Mouse (Mus musculus) Patski (cell line): ENCODE results near the gene Gm28047. TPM values are rescaled to one million over a fixed set of nuclear protein-coding genes. Genes with fewer than 3 reads are reported as not detected.

Experiments used
- ATAC-seq: fragments of 100-300 bp; one replicate; pipeline ENCODE4 v1.8.0; 2021
- CTCF ChIA-PET: fragments of 350-600 bp; sonication (Branson Sonifier 250); formaldehyde crosslinking; loops from one replicate; lab custom pipeline; 2022; ENCODE audit warnings: inconsistent platforms; lab: Charles Lee
- POLR2A ChIA-PET: fragments of 350-600 bp; sonication (Branson Sonifier 250); formaldehyde crosslinking; loops from one replicate; lab custom pipeline; 2022; ENCODE audit warnings: antibody characterized with exemption, inconsistent platforms; lab: Charles Lee
- DNase-seq: peaks from one replicate; pipeline ENCODE4 v3.0.0-alpha.2; 2011; ENCODE audit warnings: low read depth, low spot score
- H3K27me3 ChIP-seq: fragments of 371-371 bp; one replicate; pipeline ENCODE4 v1.5.1; 2021
- CTCF ChIP-seq: fragments of 100-300 bp; IDR thresholded peaks from one replicate; pipeline ENCODE4 v1.5.1; 2021
- in situ Hi-C: fragments of 300-500 bp; cut with MboI; formaldehyde crosslinking; loops from 3 replicates; pipeline ENCODE4 v1.11.1; 2018; ENCODE audit warnings: low pct_unique_long_range_greater_than_20kb, mixed read lengths
- polyA plus RNA-seq: library from polyadenylated mRNA; unstranded; gene quantifications from one replicate; pipeline ENCODE4 v1.2.3, GENCODE M21; 2021

Gm28047 gene
- polyA plus RNA-seq, 1 experiment from 2014 or later: not detected

DNA sequence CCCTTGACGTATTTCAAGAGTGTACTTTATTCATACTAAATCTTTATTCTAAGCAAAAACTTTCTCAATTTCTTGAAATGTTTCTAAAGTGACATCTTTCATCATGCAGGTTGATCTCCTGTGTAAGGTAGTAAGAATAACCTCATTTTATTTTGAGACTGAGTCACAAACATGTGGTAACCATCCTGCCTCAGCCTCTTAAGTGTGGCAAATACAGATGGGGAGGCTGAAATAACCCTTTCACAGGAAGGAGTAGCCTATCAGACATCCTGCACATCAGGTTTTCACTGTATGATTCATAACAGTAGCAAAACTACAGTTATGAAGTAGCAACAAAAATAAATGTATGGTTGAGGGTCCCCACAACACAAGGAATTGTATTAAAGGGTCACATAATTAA, 69.3 kb downstream of the Gm28047 start:
- in situ Hi-C loops: loop anchor here (10.0 kb wide), 1 partner anchor 109 kb away; no protein-coding TSS in a partner anchor
- POLR2A ChIA-PET: no interaction called here
- H3K27me3 ChIP-seq: no peaks in the 10 kb centered on the region
- DNase-seq: no peak
- CTCF ChIA-PET: no interaction called here
- no peak for TF ChIP-seq CTCF
- ATAC-seq: no peak

DNA sequence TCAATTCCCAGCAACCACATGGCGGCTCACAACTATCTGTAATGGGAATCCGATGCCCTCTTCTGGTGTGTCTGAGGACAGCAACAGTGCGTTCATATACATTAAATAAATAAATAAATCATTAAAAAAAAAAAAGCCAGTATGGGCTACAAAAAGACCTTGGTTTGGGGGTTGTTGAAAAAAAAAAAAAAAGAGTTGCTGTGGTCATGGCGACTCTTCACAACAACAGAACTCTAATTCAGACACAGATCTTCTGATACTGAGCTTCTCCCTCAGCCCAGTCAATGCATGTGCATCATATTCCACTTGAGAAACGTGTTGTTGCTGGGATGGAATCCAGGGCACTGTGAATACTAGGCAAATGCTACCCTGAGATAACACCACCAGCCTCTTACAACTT, 72.3 kb downstream of the Gm28047 start:
- no peaks in the 10 kb centered on the region for H3K27me3 ChIP-seq
- ChIA-PET CTCF (no interaction called here), POLR2A (interaction anchor here (0.6 kb wide), 1 partner anchor 24 kb away, joined by 3 read pairs; no protein-coding TSS in a partner anchor)
- DNase-seq: no peak
- ATAC-seq: no peak
- no peak for TF ChIP-seq CTCF
- in situ Hi-C loops: loop anchor here (10.0 kb wide), 1 partner anchor 112 kb away; no protein-coding TSS in a partner anchor

DNA sequence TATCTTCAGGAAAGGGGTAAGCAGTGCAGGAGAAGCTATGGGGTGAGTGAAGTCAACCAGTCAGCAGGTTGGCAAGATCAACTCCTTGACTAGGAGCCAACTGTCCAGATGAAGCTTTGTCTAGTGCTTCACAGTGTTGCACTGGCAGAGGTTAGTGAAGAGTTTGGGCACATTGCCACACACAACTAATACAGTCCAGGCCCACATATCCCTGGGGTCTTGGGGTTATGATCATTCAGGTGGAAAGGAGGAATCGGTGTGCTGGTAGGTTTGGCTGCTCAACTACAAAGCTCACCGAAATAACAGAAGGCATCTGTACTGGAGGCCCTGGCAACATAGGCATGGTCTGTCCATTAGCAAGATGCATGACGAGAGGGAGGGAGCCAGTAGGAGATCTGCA, 77.4 kb downstream of the Gm28047 start:
- no peaks in the 10 kb centered on the region for H3K27me3 ChIP-seq
- in situ Hi-C loops: no loop called here
- POLR2A ChIA-PET: no interaction called here
- ATAC-seq: no peak
- no peak for TF ChIP-seq CTCF
- DNase-seq: no peak
- CTCF ChIA-PET: interaction anchor here (1.1 to 2.3 kb wide), 3 partner anchors 22 to 123 kb away, joined by 3 to 6 read pairs (median 3); no protein-coding TSS in a partner anchor

DNA sequence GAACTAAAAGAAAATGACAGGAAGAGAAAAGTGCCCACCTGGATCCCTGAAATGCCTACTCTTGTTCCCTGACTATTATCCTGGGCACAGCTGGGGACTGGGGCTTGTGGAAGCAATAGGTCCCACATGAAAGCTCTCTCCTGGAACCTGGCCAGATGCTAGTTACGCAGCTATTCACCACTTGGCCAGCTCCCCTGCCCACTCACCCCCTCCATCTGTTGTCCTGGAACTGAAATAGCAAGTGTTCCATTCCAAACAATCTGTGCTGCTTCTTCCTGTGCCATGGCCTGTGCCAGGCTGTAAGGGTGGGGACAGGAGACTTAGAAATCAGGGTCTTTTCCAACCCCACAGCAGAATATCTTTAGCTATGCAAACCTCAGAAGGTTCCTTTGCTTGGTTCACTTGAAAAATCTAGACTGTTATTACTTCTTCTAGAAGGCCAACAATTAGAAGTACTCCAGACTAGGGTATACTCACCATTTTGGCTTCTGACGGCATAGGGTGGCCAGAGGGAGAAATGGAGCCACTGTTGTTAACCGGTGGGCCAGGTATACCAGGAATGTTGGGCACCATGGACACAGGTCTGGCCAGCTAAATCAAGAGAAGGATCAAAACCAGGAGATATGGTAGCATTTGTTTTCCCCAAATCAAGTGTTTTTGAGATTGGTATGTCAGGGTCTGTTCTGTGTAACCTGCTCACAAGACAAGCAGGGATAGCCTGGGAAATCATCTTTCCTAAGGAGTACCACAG, 78.0 kb downstream of the Gm28047 start:
- POLR2A ChIA-PET: interaction anchor here (0.6 kb wide), 1 partner anchor 41 kb away, joined by 8 read pairs; no protein-coding TSS in a partner anchor
- no peak for DNase-seq

DNA sequence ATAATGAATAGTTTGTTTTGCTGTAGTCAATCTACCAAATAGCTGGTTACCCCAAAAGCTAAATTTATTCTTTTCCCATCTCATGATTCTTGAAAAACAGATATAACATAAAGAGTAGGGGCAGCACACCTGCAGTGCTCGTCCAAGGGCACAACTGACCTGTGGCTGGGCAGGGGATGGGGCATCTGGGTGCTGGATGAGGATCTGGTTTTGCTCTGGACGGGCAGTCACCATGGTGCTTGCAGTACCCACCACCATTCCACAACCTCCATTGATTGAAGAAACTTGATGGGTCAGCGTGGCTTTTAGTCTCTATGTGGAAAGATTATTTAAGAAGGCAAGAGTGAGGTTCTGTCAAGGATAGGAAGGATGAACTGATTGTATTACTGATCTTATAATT, 78.6 kb downstream of the Gm28047 start:
- H3K27me3 ChIP-seq: no peaks in the 10 kb centered on the region
- no peak for ATAC-seq

More for the DNA sequence above, 78.0 kb downstream of the Gm28047 start:
- in situ Hi-C loops: no loop called here
- no peak for TF ChIP-seq CTCF
- ATAC-seq: no peak
- CTCF ChIA-PET: interaction anchor here (0.9 to 2.3 kb wide), 4 partner anchors 18 to 124 kb away, joined by 3 to 6 read pairs (median 3); no protein-coding TSS in a partner anchor
- H3K27me3 ChIP-seq: no peaks in the 10 kb centered on the region

DNA sequence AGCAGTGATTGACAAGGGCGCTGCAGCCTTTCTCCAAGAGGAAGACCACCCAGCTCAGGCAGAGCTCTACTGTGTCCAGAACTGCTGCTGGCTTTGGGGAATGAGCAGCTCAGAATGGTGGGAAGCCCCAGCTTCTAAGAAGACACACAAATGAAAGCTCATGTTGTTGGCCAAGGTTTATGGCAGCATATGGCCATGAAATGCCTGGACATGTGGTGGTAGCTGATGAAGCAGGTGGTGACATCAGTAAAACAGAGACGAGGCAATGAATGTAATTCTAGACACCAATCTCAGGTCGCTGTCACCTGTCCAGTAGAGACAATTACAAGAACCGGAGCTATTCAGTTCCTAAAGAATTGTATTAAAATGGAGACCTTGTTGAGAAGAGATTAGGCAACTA, 80.1 kb downstream of the Gm28047 start:
- in situ Hi-C loops: no loop called here
- ChIA-PET POLR2A (interaction anchor here (0.7 kb wide), 1 partner anchor 33 kb away, joined by 3 read pairs; no protein-coding TSS in a partner anchor), CTCF (interaction anchor here (0.8 to 1.5 kb wide), 3 partner anchors 16 to 120 kb away, joined by 3 to 4 read pairs (median 3); no protein-coding TSS in a partner anchor)
- no peak for DNase-seq
- ATAC-seq: no peak
- H3K27me3 ChIP-seq: no peaks in the 10 kb centered on the region
- no peak for TF ChIP-seq CTCF

More for the DNA sequence above, 78.6 kb downstream of the Gm28047 start:
- in situ Hi-C loops: no loop called here
- POLR2A ChIA-PET: no interaction called here
- CTCF ChIA-PET: interaction anchor here (0.9 to 2.3 kb wide), 4 partner anchors 17 to 125 kb away, joined by 3 to 6 read pairs (median 3); no protein-coding TSS in a partner anchor
- TF ChIP-seq CTCF: no peak
- no peak for DNase-seq

DNA sequence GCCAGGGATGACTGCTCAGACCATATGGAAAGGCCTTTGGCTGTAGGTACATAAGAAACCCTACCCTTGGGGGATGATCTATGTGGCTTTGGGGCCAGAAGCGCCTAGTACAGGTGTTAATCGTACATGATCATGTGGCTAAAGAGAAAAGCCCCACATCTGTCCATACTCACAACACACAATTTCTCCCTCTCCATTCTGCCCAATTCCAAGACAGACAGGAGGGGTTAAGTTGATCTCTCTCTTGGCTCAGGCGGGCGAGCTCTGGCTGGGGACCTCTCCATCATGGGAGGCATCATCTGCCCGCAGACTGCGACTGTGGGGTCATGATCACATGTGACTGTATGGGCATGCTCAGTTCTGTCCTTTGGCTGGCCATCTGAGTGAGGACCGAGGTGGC, 90.9 kb downstream of the Gm28047 start:
- in situ Hi-C loops: no loop called here
- ATAC-seq (no peak), DNase-seq (no peak)
- TF ChIP-seq CTCF: no peak
- CTCF ChIA-PET: interaction anchor here (2.2 kb wide), 1 partner anchor 9 kb away, joined by 8 read pairs; the partner anchor contains the start of gene Npff
- H3K27me3 ChIP-seq: no peaks in the 10 kb centered on the region
- POLR2A ChIA-PET: no interaction called here

DNA sequence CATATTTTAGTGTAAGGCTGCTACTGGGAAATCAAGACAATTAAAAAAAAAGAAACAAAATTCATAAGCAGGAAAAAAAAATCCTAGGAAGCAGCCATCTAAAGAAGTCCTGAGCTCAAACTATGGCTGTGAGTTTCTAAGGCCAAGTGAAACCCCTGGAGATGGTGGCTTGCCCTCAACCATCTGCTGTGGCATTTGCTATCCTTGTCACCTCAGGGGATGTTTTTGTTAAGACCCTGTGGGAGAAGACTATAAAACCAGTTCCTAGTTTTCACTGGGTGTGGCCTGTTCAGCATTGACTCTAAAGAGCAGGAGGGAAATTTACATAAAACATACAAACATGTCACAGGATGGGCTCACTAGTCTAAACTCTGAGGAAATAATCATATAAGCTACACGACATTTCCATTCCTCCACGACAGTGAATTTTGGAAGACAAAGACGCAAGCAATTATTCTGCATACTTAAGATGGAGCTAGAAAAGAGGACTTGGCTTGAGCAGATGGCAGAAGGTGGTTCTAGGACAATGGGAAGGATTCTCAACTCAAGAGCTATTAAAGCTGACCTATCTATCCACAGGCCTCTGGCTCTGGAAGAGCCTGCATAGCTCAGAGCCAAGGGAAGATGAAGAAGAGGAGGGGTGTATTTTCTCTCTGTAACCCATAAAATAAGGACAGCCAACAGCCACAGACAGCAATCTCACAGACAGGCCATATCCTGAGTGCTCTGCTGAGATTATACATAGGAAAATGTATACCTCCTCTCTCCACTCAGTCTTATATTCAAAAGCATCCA, 92.6 kb downstream of the Gm28047 start:
- CTCF ChIA-PET: no interaction called here
- TF ChIP-seq CTCF: no peak
- in situ Hi-C loops: no loop called here
- POLR2A ChIA-PET: interaction anchor here (1.1 kb wide), 1 partner anchor 20 kb away, joined by 4 read pairs; no protein-coding TSS in a partner anchor
- ATAC-seq (no peak), DNase-seq (no peak)
- no peaks in the 10 kb centered on the region for H3K27me3 ChIP-seq

DNA sequence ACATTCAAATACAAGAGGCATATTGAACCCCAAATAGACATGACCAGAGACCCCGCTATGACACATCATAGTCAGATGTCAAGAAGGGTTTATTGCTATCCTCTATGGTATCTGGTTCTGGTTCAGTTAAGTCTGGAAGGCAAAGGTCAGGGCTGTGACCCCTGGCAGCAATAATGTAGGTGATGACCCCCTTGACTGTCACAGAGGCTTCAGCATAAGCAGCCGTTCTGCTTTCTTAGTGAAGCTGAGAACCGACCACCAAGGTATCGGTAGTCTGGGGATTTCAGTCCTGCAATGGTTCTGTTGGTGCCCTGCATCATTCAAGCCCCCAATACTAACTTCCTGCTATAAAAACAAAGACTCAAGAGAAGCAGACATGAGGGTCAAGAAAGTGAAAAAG, 93.3 kb downstream of the Gm28047 start:
- no peaks in the 10 kb centered on the region for H3K27me3 ChIP-seq
- ATAC-seq (no peak), DNase-seq (no peak)
- ChIA-PET POLR2A (interaction anchor here (1.1 kb wide), 1 partner anchor 20 kb away, joined by 4 read pairs; no protein-coding TSS in a partner anchor), CTCF (no interaction called here)
- in situ Hi-C loops: no loop called here
- TF ChIP-seq CTCF: no peak

DNA sequence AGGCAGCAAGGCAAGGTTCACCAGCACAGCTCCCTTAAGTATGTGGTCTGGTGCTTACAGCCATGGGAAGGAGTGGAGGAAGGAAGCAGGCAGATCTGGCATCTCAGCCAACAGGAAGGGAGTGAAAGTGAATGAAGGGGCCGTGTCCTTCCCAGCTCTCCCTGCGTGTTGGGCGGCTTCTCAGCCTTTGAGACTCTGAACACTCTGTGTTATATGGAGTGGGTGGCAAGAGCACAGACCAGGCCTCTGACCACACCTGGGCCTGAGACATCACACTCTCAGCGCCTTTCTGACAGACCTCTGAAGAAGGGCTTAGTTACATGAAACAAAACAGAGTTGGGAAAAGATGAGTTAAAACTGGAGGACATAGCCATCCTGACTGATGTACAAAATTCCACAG, 94.3 kb downstream of the Gm28047 start:
- H3K27me3 ChIP-seq: no peaks in the 10 kb centered on the region
- POLR2A ChIA-PET: no interaction called here
- no peak for TF ChIP-seq CTCF
- CTCF ChIA-PET: interaction anchor here (0.6 kb wide), 1 partner anchor 37 kb away, joined by 3 read pairs; no protein-coding TSS in a partner anchor
- in situ Hi-C loops: no loop called here
- DNase-seq (no peak), ATAC-seq (no peak)
